Mouse (Mus musculus): ENCODE data around the gene Zbtb20.

- TF ChIP-seq CTCF (IDR thresholded peaks at IDR 0.05; ENCODE audit: control insufficient read depth, insufficient read depth, insufficient replicate concordance, low read depth, low read length) (no peak), POLR2A (IDR thresholded peaks at IDR 0.05; ENCODE audit: control insufficient read depth, low read depth, low read length) (no peak)
These were observed 786.7 kb downstream of the Zbtb20 start for GRCm38 (mm10) chr16:43662124-43663004.
